Mouse (Mus musculus): ENCODE results near the gene Tdo2.

- TF ChIP-seq CTCF (IDR thresholded peaks at IDR 0.05; ENCODE audit: insufficient read depth, low read length): no peak
- no peak for TF ChIP-seq POLR2A (IDR thresholded peaks at IDR 0.05; ENCODE audit: borderline replicate concordance, extremely low read depth, low read depth, low read length)
These were observed 27.0 kb downstream of the Tdo2 start for GRCm38 (mm10) chr3:81949048-81949447.

Measured in lung, adult 2 months (tissue).